Mouse (Mus musculus) NIH3T3 (cell line): ENCODE results near the gene Gm10282.

ENCODE experiments used
- DNase-seq: peaks from one replicate; pipeline ENCODE4 v3.0.0-alpha.2; 2012; ENCODE audit warnings: low read depth

The Gm10282 gene

DNA sequence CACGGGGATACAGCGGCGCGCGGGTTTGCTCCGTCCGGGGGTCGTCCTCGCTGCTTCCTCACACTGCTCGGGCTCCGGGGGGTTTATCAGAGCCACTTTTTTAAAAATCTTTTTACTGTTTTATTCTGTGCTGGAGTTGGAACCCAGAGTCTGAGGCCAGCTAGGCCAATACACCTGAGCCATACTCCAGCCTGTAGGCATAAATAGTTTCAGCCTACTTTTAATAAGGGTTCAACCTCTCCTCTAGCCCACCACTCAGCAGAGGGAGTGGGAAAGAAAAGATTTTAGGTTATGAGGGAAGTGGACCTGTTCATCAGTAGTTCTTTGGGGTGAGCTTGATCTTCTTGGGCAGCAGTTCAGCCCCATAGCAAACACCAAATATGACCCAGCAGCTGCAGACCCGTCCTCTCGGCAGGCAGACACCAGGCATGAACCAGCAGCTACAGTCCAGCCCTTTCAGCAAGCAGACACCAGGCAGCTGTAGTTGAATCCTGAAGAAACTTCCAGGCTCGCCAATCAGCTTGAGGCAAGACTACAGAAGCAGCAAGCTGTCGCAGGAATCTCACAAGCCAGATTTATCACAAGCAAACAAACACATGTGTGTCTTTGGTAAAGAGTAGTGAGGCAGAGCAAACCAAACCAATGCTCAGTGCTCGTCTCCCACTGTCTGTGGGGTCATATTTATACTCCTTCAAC, at the start of gene Gm10282:
Gene Gm10282, minus strand, starts transcription at position 51 of the 696 bp plus-strand sequence.
- DNase-seq = peak; percentile 60

DNA sequence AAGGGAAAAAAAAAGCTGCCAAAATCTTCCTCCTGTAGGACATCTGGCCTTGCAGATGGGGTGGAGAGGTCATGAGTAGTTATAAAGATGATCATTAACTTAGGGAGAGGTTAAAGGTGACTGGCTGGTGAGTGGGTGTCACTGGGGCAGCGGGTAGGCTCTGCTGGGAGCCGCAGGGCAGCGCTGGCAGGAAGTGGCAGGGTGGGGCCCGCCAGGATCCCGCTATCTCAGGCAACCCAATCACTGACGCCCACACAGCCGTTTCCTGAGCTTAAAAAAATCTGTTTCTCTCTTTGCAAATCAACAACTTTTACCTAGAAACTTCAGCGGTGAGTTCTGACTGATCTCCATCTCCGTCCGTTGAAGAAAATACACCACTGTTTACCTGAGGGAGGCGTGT, 49.2 kb upstream of the Gm10282 start:
- DNase-seq = no peak

- no peak for DNase-seq
Observed at GRCm38 (mm10) chr8:72353700-72354045, 48.6 kb upstream of the Gm10282 start.

DNA sequence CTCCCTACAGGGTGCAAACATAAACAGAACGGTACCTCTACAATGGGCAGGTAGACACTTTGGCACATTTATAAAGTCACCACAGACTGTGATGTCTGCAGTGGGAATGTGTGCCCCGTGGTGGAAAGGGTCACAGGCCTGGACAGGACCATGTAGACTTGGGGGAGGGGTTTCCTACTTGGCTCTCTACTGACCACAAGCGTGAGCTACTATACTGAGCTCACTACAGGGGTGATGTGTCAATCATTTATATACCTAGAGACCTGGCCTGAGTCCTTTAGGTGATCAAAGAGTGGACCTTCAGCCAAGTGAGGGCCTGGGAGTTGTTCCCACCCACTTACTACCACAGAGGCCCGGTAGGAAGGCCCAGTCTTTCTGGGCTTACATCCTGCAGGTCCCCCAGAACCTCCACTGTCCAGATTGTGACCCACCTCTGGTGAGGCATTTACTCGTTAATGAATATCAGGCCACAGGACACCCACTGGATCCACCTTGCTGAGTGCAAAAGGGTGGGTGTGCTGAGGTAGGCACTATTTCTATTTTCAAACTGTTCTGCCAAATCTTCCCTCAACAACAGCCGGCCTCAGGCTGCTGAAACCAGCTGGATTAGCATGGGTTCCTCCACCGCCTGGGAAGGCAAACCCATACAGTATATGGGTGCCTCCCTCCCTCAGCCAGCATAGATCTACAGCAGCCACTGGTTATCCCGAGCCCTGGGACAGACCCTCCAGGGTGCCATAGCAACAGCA, 48.1 kb upstream of the Gm10282 start:
- DNase-seq = no peak

- DNase-seq = no peak
Observed at GRCm38 (mm10) chr8:72351405-72352005, 46.4 kb upstream of the Gm10282 start.

DNA sequence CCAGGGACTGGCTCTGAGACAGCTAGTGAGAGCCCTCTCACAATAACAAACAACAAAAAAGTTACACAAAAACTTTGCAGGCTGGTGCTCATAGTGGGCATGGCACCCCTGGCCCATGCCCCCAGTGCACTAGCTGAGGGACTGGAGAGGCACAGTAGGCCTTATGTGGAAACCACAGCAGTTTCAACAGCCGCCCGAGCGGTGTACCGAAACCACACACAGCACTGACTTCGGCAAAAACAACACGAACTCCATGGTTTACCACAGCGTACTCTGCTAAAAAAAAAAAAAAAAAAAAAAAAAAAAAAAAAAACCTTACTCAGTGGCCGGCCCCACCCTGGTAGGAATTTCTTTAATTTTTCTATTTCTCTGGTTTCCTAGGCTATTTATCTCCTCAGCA, 45.7 kb upstream of the Gm10282 start:
- no peak for DNase-seq

DNA sequence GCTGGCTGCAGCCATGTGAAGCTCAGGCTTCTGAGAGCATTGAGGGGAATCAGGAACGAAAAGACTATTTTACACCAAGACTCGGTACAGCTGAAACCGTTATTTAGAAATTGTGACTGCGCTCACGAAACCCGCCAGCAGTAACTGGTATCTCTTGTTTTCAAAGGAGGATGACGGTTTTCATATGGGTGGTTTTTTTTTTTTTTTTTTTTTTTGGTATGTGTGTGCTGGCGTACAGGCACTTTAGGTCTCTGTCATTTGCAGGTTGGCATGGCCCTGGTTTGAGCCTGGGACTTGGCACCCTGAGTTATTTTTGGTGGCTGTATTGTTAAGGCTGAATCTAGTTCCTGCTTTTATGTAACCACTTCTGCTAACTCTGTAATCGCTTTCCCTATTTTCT, 44.8 kb upstream of the Gm10282 start:
- no peak for DNase-seq

GRCm38 (mm10) chr8:72348956-72349355, 43.9 kb upstream of the Gm10282 start:
- no peak for DNase-seq

- no peak for DNase-seq
Observed at GRCm38 (mm10) chr8:72348114-72348513, 43.1 kb upstream of the Gm10282 start.

GRCm38 (mm10) chr8:72347553-72347952, 42.5 kb upstream of the Gm10282 start:
- DNase-seq = no peak

DNA sequence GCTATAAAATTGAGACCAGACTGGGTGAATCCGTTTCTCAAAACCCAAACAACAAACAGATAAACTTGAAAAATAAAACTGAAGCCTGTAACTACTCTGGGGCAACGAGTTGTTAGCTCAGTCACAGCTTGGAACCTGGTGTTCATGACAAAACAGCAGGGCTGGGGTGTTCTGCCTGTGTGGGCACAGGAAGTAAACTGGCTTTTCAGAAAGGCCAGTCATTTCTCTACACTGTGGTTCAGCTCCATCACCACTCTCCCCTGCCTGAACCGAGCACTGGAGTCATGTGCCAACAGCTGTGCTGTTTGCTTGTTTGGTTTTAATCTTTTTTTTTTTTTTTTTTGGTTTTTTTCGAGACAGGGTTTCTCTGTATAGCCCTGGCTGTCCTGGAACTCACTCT, 38.7 kb upstream of the Gm10282 start:
- DNase-seq = no peak

- DNase-seq = no peak
Observed at GRCm38 (mm10) chr8:72342556-72343300, 37.7 kb upstream of the Gm10282 start.

DNA sequence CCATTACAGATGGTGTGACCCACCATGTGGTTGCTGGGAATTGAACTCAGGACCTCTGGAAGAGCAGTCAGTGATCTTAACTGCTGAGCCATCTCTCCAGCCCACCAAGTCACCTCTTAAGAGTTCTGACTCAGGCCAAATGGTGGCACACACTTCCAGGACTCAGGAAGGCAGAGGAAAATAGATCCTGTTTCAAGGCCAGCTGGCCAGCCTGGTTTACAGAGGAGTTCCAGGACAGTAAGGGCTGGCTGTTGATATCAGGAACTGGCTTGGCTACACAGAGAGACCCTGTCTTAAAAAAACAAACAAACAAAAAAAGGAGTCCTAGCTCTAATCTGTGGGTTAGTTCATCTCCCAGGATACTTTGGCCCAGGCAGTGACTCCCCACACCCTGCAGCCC, 32.0 kb upstream of the Gm10282 start:
- no peak for DNase-seq

GRCm38 (mm10) chr8:72336273-72336672, 31.2 kb upstream of the Gm10282 start:
- DNase-seq = no peak

DNA sequence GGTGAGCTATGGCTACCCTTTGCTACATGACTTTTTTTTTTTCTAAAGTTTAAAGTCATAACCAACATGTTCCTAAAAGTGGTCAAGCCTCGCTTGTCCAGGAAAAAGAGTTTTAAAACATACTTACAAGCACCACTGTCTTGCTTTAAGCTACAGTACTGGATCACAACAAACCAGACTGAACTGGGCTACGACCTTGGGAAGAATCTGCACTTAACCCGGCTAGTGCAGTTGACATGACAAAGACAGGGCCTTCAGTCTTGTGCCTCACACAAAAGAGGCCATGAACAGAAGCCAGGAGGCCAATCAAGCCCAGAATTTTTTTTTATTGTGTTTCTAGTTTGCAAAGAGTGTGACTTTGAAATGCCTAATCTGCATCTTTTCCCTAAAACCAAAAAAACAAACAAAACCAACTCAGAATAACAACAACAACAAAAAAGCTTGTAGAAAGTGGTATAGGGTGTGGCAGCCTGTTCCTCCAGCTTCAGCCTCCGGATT, 29.1 kb upstream of the Gm10282 start:
- no peak for DNase-seq

GRCm38 (mm10) chr8:72333429-72334143, 28.5 kb upstream of the Gm10282 start:
- DNase-seq = no peak

- DNase-seq = no peak
Observed at GRCm38 (mm10) chr8:72331631-72332030, 26.6 kb upstream of the Gm10282 start.

- no peak for DNase-seq
Observed at GRCm38 (mm10) chr8:72330806-72331516, 25.9 kb upstream of the Gm10282 start.

DNA sequence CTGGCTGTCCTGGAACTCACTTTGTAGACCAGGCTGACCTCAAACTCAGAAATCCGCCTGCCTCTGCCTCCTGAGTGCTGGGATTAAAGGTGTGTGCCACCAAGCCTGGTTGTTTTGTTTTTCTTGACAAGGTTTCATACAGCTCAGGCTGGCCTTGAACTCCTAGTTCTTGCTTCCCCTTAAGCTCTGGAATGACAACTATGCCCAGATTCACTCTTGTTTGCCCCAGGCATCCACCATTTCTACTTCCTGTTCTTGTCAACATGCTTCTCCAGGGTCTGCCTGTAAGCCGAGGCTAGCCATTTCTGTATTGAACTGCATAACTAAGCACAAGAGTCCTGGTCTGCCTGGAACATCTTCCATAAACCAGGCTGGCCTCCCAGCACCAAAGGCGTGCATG, 24.1 kb upstream of the Gm10282 start:
- DNase-seq = no peak

DNA sequence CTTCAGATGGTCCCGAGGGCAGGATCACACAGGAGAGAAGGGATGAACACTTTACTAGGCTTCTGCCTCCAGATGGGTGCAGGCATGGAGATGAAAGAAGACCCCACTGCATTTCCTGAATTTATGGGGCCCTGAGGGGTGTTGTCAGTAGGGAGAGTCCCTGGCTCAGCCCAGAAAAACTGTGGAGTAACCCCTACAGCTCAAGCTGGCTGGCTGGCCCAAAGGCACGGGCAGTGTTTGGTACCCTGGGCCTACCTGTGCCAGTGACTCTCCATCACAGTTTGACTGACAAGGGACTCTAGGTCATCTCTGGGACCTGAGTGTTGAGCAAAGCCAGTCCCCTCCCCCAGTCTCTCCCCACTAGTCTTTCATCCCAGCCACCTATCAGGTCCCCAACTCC, 19.6 kb upstream of the Gm10282 start:
- no peak for DNase-seq

- no peak for DNase-seq
Observed at GRCm38 (mm10) chr8:72324036-72324706, 19.1 kb upstream of the Gm10282 start.
